Mouse (Mus musculus): ENCODE measurements at regions not wholly inside any gene's neighbourhood (a gene's known extent, or its start where the extent isn't known, plus 50 kb on each side); places are given as distances from the start of the nearest gene placed in this dataset.
A peak's percentile ranks its signal among the peaks of the same experiment; 100 is the strongest.

DNA sequence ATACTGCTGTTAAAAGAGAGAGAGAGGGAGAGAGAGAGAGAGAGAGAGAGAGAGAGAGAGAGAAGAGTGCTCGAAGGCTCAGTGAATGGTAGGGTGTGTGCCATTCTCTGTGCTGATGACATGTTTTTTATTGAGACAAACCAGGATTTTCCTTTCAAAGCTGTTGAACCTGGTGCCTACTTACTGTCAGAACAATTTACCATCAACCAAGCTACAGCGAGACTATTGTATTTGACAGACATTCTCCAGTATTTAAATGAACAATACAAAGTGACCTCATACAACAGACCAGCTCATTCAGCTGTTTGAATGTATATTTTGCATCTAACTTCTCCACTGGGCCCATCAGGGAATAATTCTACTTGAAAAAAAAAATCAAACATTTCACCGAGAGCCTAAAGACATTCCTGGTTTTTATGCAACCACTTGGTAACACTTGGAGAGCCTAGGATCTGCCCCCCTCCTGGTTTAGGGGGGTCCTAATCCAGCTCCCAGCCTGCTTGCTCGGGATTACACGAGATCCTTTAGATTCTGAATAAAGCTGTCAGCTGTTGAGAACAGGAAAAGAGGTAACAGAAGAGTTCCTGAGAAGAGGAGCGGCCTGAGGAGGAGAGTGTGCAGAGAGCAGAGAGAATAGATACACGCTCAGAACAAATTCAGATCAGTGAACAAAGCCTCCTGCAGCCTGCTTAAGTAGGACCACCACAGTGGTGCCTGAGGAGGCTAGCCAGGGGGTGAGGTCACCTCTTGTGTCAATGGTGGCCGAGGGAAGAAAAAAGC, 117.3 kb downstream of the Anapc10 start:
- H3K4me1 ChIP-seq (ENCODE audit: control insufficient read depth in 2 of 2, insufficient read depth in 2 of 2, low read length in 2 of 2, poor library complexity in 1 of 2) = no peaks in the 10 kb centered on the region
- no peaks in the 10 kb centered on the region for H3K36me3 ChIP-seq (ENCODE audit: control insufficient read depth, insufficient read depth, low read length, poor library complexity, severe bottlenecking)
- no peak overlapping the region for H3K27ac ChIP-seq (ENCODE audit: insufficient read depth, low read depth, low read length, poor library complexity, severe bottlenecking)
- H3K4me3 ChIP-seq (ENCODE audit: insufficient read depth in 1 of 2, low read depth in 1 of 2, low read length in 2 of 2, poor library complexity in 1 of 2, severe bottlenecking in 1 of 2) = no peak overlapping the region
- no peak for DNase-seq (ENCODE audit: low read depth, low spot score)
- H3K9me3 ChIP-seq (ENCODE audit: control insufficient read depth, insufficient read depth, low read depth, low read length) = no peaks in the 10 kb centered on the region
- H3K9ac ChIP-seq (ENCODE audit: insufficient read depth, low read depth, low read length, poor library complexity, severe bottlenecking) = no peak overlapping the region
- in situ Hi-C loops (cut with MboI; ENCODE audit: low sequenced_read_pairs in 2 of 2, unreplicated experiment in 2 of 2) = no loop called here
- TF ChIP-seq ZNF384 (IDR thresholded peaks at IDR 0.05; ENCODE audit: low read depth, low read length) (no peak), CHD2 (IDR thresholded peaks at IDR 0.05; ENCODE audit: low read depth, low read length) (no peak), MAFK (IDR thresholded peaks at IDR 0.05; ENCODE audit: insufficient read depth, low read depth, low read length) (no peak), HCFC1 (IDR thresholded peaks at IDR 0.05; ENCODE audit: borderline replicate concordance, insufficient read depth, low read length) (no peak), ZC3H11A (IDR thresholded peaks at IDR 0.05; ENCODE audit: borderline replicate concordance, low read depth, low read length) (no peak)

DNA sequence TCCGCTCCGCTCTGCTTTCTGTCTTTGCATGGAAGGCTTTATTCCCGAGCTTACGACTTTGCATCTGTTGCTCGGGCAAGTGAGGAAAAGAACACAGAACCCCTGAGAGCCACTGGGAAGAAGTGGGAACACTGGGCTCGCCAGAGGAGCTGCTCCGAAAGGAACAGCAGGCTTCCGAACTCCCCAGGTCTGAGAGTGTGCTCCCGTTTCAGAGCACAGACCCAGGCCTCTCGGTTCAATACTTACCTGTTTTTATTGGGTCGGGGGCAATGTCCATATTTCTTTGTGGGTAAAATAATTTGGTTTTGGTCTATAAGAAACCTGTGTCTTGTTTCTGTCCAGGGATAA, 117.9 kb downstream of the Anapc10 start:
- no peak overlapping the region for H3K4me3 ChIP-seq (ENCODE audit: insufficient read depth in 1 of 2, low read depth in 1 of 2, low read length in 2 of 2, poor library complexity in 1 of 2, severe bottlenecking in 1 of 2)
- TF ChIP-seq CHD2 (IDR thresholded peaks at IDR 0.05; ENCODE audit: low read depth, low read length) (no peak), MAFK (IDR thresholded peaks at IDR 0.05; ENCODE audit: insufficient read depth, low read depth, low read length) (no peak), HCFC1 (IDR thresholded peaks at IDR 0.05; ENCODE audit: borderline replicate concordance, insufficient read depth, low read length) (no peak), ZNF384 (IDR thresholded peaks at IDR 0.05; ENCODE audit: low read depth, low read length) (no peak), ZC3H11A (IDR thresholded peaks at IDR 0.05; ENCODE audit: borderline replicate concordance, low read depth, low read length) (no peak)
- H3K9me3 ChIP-seq (ENCODE audit: control insufficient read depth, insufficient read depth, low read depth, low read length) = no peaks in the 10 kb centered on the region
- in situ Hi-C loops (cut with MboI; ENCODE audit: low sequenced_read_pairs in 2 of 2, unreplicated experiment in 2 of 2) = no loop called here
- DNase-seq (ENCODE audit: low read depth, low spot score) = no peak
- no peaks in the 10 kb centered on the region for H3K4me1 ChIP-seq (ENCODE audit: control insufficient read depth in 2 of 2, insufficient read depth in 2 of 2, low read length in 2 of 2, poor library complexity in 1 of 2)
- no peak overlapping the region for H3K9ac ChIP-seq (ENCODE audit: insufficient read depth, low read depth, low read length, poor library complexity, severe bottlenecking)
- no peak overlapping the region for H3K27ac ChIP-seq (ENCODE audit: insufficient read depth, low read depth, low read length, poor library complexity, severe bottlenecking)
- H3K36me3 ChIP-seq (ENCODE audit: control insufficient read depth, insufficient read depth, low read length, poor library complexity, severe bottlenecking) = no peaks in the 10 kb centered on the region

DNA sequence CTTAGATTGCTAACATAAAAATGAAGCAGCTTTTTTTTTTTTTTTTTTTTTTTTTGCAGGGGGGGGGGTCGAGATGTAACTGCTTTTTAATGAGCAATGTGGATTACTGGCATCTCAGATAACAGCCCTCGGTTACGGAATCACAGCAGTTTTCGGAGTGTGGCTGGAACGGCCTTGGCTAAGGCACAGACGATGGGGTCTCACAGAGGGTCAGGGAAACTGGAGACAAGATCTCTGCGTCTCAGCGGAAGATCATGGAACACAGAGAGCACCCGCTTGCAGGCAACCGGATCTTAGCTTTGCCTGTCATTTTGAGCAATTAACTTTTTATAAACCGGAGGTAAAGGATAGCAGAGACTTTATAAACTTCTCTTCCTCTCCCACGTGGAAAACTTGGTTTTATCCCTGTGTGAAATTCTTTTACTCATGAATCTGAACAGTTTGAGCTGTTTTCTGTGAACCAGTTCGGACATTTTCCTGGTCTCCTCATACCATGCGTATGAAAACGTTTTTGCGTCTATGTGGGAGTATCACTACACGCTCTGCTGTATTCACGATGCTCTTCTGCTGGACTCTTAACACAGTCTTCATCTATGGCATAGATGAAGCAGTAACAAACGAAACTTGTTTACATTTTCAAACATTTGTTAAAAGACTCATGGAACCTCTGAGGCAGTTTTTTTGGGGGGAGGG, 118.5 kb downstream of the Anapc10 start:
- Histone ChIP-seq H3K36me3 (ENCODE audit: control insufficient read depth, insufficient read depth, low read length, poor library complexity, severe bottlenecking) (no peaks in the 10 kb centered on the region), H3K4me3 (ENCODE audit: insufficient read depth in 1 of 2, low read depth in 1 of 2, low read length in 2 of 2, poor library complexity in 1 of 2, severe bottlenecking in 1 of 2) (no peak overlapping the region), H3K27ac (ENCODE audit: insufficient read depth, low read depth, low read length, poor library complexity, severe bottlenecking) (no peak overlapping the region), H3K9me3 (ENCODE audit: control insufficient read depth, insufficient read depth, low read depth, low read length) (no peaks in the 10 kb centered on the region), H3K9ac (ENCODE audit: insufficient read depth, low read depth, low read length, poor library complexity, severe bottlenecking) (no peak overlapping the region), H3K4me1 (ENCODE audit: control insufficient read depth in 2 of 2, insufficient read depth in 2 of 2, low read length in 2 of 2, poor library complexity in 1 of 2) (no peaks in the 10 kb centered on the region)
- TF ChIP-seq ZC3H11A (IDR thresholded peaks at IDR 0.05; ENCODE audit: borderline replicate concordance, low read depth, low read length) (no peak), ZNF384 (IDR thresholded peaks at IDR 0.05; ENCODE audit: low read depth, low read length) (peak; percentile 55)
- no peak for DNase-seq (ENCODE audit: low read depth, low spot score)
- in situ Hi-C loops (cut with MboI; ENCODE audit: low sequenced_read_pairs in 2 of 2, unreplicated experiment in 2 of 2) = no loop called here

DNA sequence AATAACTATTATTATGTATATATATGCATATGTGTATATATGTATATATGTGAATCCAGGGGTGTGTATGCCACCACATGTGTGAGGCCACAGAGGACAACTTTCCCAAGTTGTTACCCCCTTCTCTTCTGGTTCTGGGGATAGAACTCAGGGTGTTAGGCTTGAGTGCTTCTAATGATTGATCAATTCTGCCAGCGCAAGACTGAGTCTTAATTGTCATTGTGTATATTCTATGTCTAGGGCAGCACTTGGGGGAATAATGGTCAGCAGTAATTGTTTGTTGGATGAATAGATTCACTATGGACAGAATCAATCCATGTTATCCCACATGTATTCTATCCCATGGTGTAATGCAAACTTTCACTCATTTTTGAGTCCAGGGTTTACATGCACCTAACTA, 127.3 kb downstream of the Anapc10 start:
- in situ Hi-C loops (cut with MboI; ENCODE audit: low sequenced_read_pairs in 2 of 2, unreplicated experiment in 2 of 2) = no loop called here
- Histone ChIP-seq H3K27ac (ENCODE audit: insufficient read depth, low read depth, low read length, poor library complexity, severe bottlenecking) (no peak overlapping the region), H3K4me1 (ENCODE audit: control insufficient read depth in 2 of 2, insufficient read depth in 2 of 2, low read length in 2 of 2, poor library complexity in 1 of 2) (no peaks in the 10 kb centered on the region), H3K36me3 (ENCODE audit: control insufficient read depth, insufficient read depth, low read length, poor library complexity, severe bottlenecking) (no peaks in the 10 kb centered on the region), H3K4me3 (ENCODE audit: insufficient read depth in 1 of 2, low read depth in 1 of 2, low read length in 2 of 2, poor library complexity in 1 of 2, severe bottlenecking in 1 of 2) (no peak overlapping the region), H3K9ac (ENCODE audit: insufficient read depth, low read depth, low read length, poor library complexity, severe bottlenecking) (no peak overlapping the region), H3K9me3 (ENCODE audit: control insufficient read depth, insufficient read depth, low read depth, low read length) (no peaks in the 10 kb centered on the region)
- no peak for DNase-seq (ENCODE audit: low read depth, low spot score)
- no peak for TF ChIP-seq ZNF384 (IDR thresholded peaks at IDR 0.05; ENCODE audit: low read depth, low read length)
- no peak for TF ChIP-seq ZC3H11A (IDR thresholded peaks at IDR 0.05; ENCODE audit: borderline replicate concordance, low read depth, low read length)
- TF ChIP-seq CHD2 (IDR thresholded peaks at IDR 0.05; ENCODE audit: low read depth, low read length) = no peak
- no peak for TF ChIP-seq HCFC1 (IDR thresholded peaks at IDR 0.05; ENCODE audit: borderline replicate concordance, insufficient read depth, low read length)
- TF ChIP-seq MAFK (IDR thresholded peaks at IDR 0.05; ENCODE audit: insufficient read depth, low read depth, low read length) = no peak
